Mouse (Mus musculus) testis, adult 2 months (tissue): ENCODE results near the gene Serpina3j. TPM values are rescaled to one million over a fixed set of nuclear protein-coding genes. Genes with fewer than 3 reads are reported as not detected.

ENCODE experiments used
- H3K27ac ChIP-seq: fragments of 200-500 bp; 2 replicates; pipeline ENCODE4 v1.5.1; 2012; ENCODE audit warnings: low read depth, low read length; ENCODE audit not compliant: control insufficient read depth, insufficient read depth
- H3K27me3 ChIP-seq: fragments of 200-500 bp; 2 replicates; pipeline ENCODE4 v1.6.1; 2012; ENCODE audit warnings: mild to moderate bottlenecking, low read length, moderate library complexity; ENCODE audit not compliant: control insufficient read depth, insufficient read depth
- H3K36me3 ChIP-seq: fragments of 200-500 bp; 2 replicates; pipeline ENCODE4 v1.6.1; 2012; ENCODE audit warnings: mild to moderate bottlenecking, low read length; ENCODE audit not compliant: control insufficient read depth, insufficient read depth
- H3K4me1 ChIP-seq: fragments of 200-500 bp; 2 replicates; pipeline ENCODE4 v1.6.1; 2012; ENCODE audit warnings: low read length; ENCODE audit not compliant: control insufficient read depth, insufficient read depth
- H3K4me3 ChIP-seq: fragments of 200-500 bp; 2 replicates; pipeline ENCODE4 v1.5.1; 2012; ENCODE audit warnings: low read depth, mild to moderate bottlenecking, low read length, moderate library complexity, mixed read lengths; ENCODE audit not compliant: control insufficient read depth
- CTCF ChIP-seq: fragments of 200-500 bp; IDR thresholded peaks from 2 replicates; pipeline ENCODE4 v1.5.1; 2012; ENCODE audit warnings: low read depth, mild to moderate bottlenecking, inconsistent platforms, low read length, moderate library complexity; ENCODE audit not compliant: control insufficient read depth, insufficient read depth, insufficient replicate concordance
- POLR2A ChIP-seq: fragments of 200-500 bp; IDR thresholded peaks from 2 replicates; pipeline ENCODE4 v1.6.1; 2012; ENCODE audit warnings: low read depth, mild to moderate bottlenecking, inconsistent platforms, low read length, moderate library complexity; ENCODE audit not compliant: control insufficient read depth
- polyA plus RNA-seq: library from polyadenylated mRNA; depleted of rRNA; stranded (reverse); fragments of >200 nt; gene quantifications from 2 replicates; pipeline ENCODE4 v1.2.3, GENCODE M21; 2012; rRNA removed

Gene Serpina3j
- not detected in 2 replicates for polyA plus RNA-seq

DNA sequence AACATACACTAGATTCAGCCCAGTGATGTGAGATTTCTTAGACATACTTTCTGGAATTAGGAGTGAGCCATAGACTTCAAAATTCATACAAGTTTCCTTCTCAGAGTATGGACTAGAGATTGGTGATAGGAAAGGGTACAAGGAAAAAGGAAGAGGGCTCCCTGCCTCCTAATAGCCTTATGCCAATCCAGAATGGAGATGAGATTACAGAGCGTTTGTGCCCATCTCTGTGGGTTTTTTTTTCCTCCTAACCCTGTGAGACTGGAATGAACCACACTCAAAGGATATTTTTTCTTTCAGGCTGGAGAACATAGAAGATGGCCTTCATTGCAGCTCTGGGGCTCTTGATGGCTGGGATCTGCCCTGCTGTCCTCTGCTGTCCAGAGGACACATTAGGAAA, at the start of gene Serpina3j:
Serpina3j (plus strand) TSS at position 301 of the 400 bp plus-strand sequence.
- Histone ChIP-seq H3K4me1 (no peaks in the 10 kb centered on the region), H3K4me3 (no peak within 1 kb of the TSS), H3K36me3 (no peaks in the 10 kb centered on the region), H3K27me3 (no peaks in the 10 kb centered on the region), H3K27ac (no peak within 1 kb of the TSS)
- TF ChIP-seq CTCF: no peak
- TF ChIP-seq POLR2A: no peak

GRCm38 (mm10) chr12:104266374-104266773, 48.0 kb upstream of the Serpina3j start:
- H3K36me3 ChIP-seq: no peaks in the 10 kb centered on the region
- no peaks in the 10 kb centered on the region for H3K4me1 ChIP-seq
- H3K27ac ChIP-seq: no peak overlapping the region
- no peaks in the 10 kb centered on the region for H3K27me3 ChIP-seq
- TF ChIP-seq POLR2A: no peak
- TF ChIP-seq CTCF: no peak
- no peak overlapping the region for H3K4me3 ChIP-seq

DNA sequence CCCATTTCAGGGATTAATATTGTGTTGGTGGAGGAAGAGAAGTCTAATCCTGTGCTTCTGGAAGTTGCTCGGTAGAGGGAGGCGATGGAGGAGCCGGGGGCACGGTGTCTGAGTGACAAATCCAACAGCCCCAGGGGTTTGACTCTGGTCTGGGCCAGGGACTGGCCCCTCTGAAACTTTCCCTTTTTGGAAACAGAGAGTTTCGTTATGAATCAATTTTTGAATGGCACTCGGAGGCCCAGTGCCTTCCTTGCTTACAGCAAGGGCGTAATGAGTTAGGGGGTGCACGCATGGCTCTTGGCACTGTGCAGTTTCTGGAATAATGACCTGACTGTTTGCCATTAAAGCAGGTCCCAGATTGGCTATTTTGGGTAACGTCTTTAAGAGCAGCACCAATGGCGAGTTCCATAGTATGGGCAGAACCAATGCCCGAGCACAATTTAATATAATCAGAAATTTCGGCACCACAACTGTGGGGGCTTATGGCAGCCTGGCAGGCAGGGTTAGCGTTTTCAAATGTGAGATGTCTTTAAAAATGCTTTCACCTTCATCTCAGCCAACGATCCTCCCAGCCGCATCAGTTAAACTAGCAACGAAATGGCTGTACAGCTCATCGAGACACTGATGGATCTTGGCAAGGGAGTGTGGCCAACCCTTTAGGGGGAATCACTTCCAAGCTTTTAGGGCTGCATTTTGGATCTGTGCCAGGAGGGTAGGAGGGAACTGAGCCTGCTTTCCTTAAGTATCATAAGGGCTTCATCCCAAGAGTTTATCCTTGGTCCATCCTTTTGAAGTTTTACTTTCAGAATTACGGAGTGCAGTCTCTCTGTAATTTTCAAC, 35.9 kb upstream of the Serpina3j start:
- H3K36me3 ChIP-seq: no peaks in the 10 kb centered on the region
- no peaks in the 10 kb centered on the region for H3K27me3 ChIP-seq
- TF ChIP-seq POLR2A (no peak), CTCF (no peak)
- no peak overlapping the region for H3K27ac ChIP-seq
- no peak overlapping the region for H3K4me3 ChIP-seq
- peaks cover 4% of the 10 kb centered on the region for H3K4me1 ChIP-seq

DNA sequence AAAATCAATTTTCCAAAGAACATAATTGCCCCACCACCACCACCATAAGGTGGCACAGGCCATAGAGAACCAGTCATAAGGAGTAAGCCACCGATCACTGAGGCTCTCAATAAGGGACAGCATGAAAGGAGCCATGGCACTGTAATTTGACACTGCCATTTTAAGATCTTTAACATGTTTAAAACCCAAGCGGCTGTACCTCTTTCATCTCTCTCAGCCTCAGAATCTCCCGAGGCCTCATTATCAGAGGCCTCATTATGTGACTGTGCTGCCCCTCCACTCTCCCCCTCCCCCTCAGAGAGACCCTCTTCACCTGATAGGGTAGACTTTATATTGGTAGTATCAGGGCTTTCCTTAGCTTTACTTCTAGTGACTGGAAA, 35.3 kb upstream of the Serpina3j start:
- no peak overlapping the region for H3K27ac ChIP-seq
- no peak for TF ChIP-seq CTCF
- TF ChIP-seq POLR2A: no peak

GRCm38 (mm10) chr12:104283380-104283779, 31.0 kb upstream of the Serpina3j start:
- Histone ChIP-seq H3K4me1 (no peaks in the 10 kb centered on the region), H3K27ac (no peak overlapping the region), H3K27me3 (no peaks in the 10 kb centered on the region), H3K36me3 (no peaks in the 10 kb centered on the region), H3K4me3 (no peak overlapping the region)
- no peak for TF ChIP-seq CTCF
- no peak for TF ChIP-seq POLR2A

More for the DNA sequence above, 35.3 kb upstream of the Serpina3j start:
- Histone ChIP-seq H3K4me3 (no peak overlapping the region), H3K4me1 (no peaks in the 10 kb centered on the region), H3K27me3 (no peaks in the 10 kb centered on the region), H3K36me3 (no peaks in the 10 kb centered on the region)

GRCm38 (mm10) chr12:104288336-104288735, 26.0 kb upstream of the Serpina3j start:
- H3K4me1 ChIP-seq: no peaks in the 10 kb centered on the region
- no peaks in the 10 kb centered on the region for H3K36me3 ChIP-seq
- H3K27me3 ChIP-seq: no peaks in the 10 kb centered on the region
- H3K27ac ChIP-seq: no peak overlapping the region
- H3K4me3 ChIP-seq: no peak overlapping the region
- TF ChIP-seq CTCF (no peak), POLR2A (no peak)

DNA sequence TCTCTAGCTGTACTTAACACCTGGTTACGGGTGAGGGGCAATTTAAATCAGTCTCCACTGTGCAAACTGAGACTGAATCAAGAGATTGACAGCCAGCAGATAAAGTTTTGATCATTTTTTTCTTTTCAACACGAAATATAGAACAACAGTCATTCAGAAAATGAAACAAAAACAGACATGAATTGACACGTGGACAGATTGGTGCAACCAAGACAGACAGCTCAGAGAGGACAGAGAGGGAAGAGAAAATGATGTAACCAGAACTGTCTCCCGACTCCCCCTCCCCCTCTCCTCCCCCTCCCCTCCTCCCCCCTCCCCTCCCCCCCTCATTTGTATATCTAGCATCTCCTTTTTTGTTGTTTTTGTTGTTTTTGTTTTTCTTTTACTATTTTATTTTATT, 24.5 kb upstream of the Serpina3j start:
- Histone ChIP-seq H3K27me3 (no peaks in the 10 kb centered on the region), H3K4me1 (no peaks in the 10 kb centered on the region), H3K27ac (no peak overlapping the region), H3K36me3 (no peaks in the 10 kb centered on the region), H3K4me3 (no peak overlapping the region)
- TF ChIP-seq CTCF: no peak
- no peak for TF ChIP-seq POLR2A
